Mouse (Mus musculus): ENCODE data around the gene Ap4b1. TPM values are rescaled to one million over a fixed set of nuclear protein-coding genes. Genes with fewer than 3 reads are reported as not detected.

Ap4b1 gene
- polyA plus RNA-seq, 1 experiment from 2014 or later, result 16.2 TPM

Other genes with a start within 250 kb of the Ap4b1 start
- gene Syt6, start 234.3 kb upstream of the Ap4b1 start, polyA plus RNA-seq (2016; fragmentation: Nextera tagmentation; extraction: Ambion mirVana), result 0.11 and 0.21 TPM in 2 replicates
- gene Atg4a-ps, start 163.5 kb upstream of the Ap4b1 start, polyA plus RNA-seq (2016; fragmentation: Nextera tagmentation; extraction: Ambion mirVana), result not detected in 2 replicates
- gene Olfml3, start 71.5 kb upstream of the Ap4b1 start, polyA plus RNA-seq (2016; fragmentation: Nextera tagmentation; extraction: Ambion mirVana), result 19.5 and 20.5 TPM in 2 replicates
- not detected in 2 replicates for gene Gm10964, start 70.2 kb upstream of the Ap4b1 start, polyA plus RNA-seq (2016; fragmentation: Nextera tagmentation; extraction: Ambion mirVana)
- gene Hipk1, start 18.0 kb upstream of the Ap4b1 start, polyA plus RNA-seq (2016; fragmentation: Nextera tagmentation; extraction: Ambion mirVana), result 13.5 and 14.9 TPM in 2 replicates
- gene Dclre1b, start 76 bp upstream of the Ap4b1 start, polyA plus RNA-seq (2016; fragmentation: Nextera tagmentation; extraction: Ambion mirVana), result 18.1 and 19.8 TPM in 2 replicates
- gene Gm43064, start 53 bp downstream of the Ap4b1 start, polyA plus RNA-seq (2016; fragmentation: Nextera tagmentation; extraction: Ambion mirVana), result 0.12 and 0.27 TPM in 2 replicates
- 0.10 and 0.32 TPM in 2 replicates for gene Bcl2l15, start 23.1 kb downstream of the Ap4b1 start, polyA plus RNA-seq (2016; fragmentation: Nextera tagmentation; extraction: Ambion mirVana)
- 0.54 and 0.82 TPM in 2 replicates for gene Ptpn22, start 50.3 kb downstream of the Ap4b1 start, polyA plus RNA-seq (2016; fragmentation: Nextera tagmentation; extraction: Ambion mirVana)
- gene Rsbn1, start 104.6 kb downstream of the Ap4b1 start, polyA plus RNA-seq (2016; fragmentation: Nextera tagmentation; extraction: Ambion mirVana), result 8.0 and 8.4 TPM in 2 replicates
- 23.3 and 23.9 TPM in 2 replicates for gene Phtf1, start 158.6 kb downstream of the Ap4b1 start, polyA plus RNA-seq (2016; fragmentation: Nextera tagmentation; extraction: Ambion mirVana)